Mouse (Mus musculus) heart, postnatal 14 days (tissue): ENCODE data around the gene Ccdc103. TPM values are rescaled to one million over a fixed set of nuclear protein-coding genes. Genes with fewer than 3 reads are reported as not detected.
A peak's percentile ranks its signal among the peaks of the same experiment; 100 is the strongest.

Experiments
- DNase-seq, 2 experiments: peaks; one replicate each; pipeline ENCODE4 v3.0.0; 2021 to 2022
- intact Hi-C: fragments of 180-260 bp; cut with DNase I; formaldehyde crosslinking; loops from one replicate; pipeline ENCODE4 v1.15.1; 2025
- total RNA-seq, 2 experiments: library from RNA; stranded (reverse); gene quantifications; 2 replicates each; pipeline ENCODE4 v1.2.3; 2021

Gene Ccdc103
- total RNA-seq, 2 experiments from 2014 or later = 0.14 to 0.22 TPM

DNA sequence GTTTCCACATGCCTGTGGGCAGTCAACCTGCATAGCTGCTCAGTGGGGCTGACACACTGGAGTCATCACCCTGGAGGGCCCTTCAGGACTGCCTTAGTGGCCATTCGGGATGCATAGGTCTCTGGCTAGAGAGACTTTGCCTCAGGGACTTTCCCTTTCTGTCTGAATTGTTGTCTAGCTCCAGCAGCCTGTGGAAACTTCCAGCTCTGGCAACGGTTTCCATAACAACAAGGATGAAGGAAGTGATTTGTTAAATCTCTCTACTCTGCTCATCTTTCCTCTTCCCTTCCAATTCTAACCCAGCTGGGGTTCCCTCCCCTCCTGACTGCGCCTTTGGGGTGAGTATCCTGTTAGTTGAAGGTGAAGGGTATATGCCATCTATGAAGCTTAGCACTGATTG, 7.1 kb downstream of the Ccdc103 start:
- DNase-seq = no peak
- intact Hi-C loops = no loop called here

- no peak for DNase-seq
- intact Hi-C loops = no loop called here
These were observed 9.1 kb downstream of the Ccdc103 start for GRCm38 (mm10) chr11:102890096-102890495.

DNA sequence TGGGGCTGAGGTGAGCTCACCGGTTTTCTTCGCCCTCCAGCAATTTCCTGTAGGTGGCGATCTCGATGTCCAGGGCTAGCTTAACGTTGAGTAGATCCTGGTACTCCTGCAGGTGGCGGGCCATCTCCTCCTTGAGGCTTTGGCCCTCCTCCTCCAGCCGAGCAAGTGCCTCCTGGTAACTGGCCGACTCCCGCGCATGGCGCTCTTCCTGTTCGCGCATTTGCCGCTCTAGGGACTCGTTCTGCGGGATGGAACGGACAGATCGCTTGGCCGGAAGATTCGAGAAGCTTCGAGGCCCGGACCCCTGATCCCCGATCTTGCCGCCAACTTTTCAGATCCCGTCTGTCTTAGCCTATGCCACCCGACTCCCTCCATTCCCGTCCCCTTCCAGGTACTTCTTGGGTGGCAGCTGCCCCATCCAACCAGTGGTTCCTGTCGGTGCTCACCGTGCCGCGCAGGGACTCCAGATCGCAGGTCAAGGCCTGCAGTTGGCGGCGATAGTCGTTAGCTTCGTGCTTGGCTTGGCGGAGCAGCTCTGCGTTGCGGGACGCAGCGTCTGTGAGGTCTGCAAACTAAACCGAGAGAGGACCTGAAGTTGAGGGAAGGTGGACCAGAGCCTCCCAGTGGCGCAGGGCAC, 12.1 kb downstream of the Ccdc103 start:
- DNase-seq = peak; percentile 48 to 58
- intact Hi-C loops = no loop called here

DNA sequence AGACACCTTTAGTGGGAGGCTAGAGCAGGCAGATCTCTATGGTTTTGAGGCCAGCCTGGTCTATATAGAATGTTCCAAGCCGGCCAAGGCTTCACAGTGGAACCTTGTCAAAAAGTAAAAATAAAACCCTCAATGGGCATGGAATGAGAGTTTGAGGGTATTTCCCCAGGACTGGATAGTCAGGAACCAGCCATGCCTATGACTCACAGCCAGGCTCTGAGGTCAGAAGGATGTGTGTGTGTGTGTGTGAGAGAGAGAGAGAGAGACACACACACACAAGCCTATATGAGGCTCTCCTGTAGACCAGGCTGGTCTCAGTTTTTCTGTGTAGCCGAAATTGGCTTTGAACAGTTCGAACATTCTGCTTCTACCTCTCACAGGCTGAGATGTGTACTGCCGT, 13.7 kb downstream of the Ccdc103 start:
- DNase-seq = no peak
- intact Hi-C loops = no loop called here

DNA sequence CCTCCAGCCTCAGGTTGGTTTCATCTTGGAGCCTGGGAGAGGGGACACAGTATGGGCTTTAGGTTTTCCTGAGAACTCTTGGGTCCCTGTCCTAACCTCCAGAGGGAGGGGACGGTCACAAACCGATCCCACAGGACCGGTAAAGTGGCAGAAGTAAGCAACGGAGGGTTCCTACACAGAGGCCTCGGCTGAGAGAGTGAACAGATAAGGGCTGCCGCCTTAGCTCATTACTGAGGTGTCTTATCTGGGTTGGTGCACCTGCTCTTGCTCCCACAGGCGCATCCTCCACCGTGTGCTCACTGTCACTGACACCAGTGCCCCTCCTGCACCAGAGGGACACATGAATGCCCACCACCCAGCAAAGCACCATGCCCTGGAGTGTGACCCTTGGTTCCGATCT, 14.8 kb downstream of the Ccdc103 start:
- intact Hi-C loops = no loop called here

GRCm38 (mm10) chr11:102896641-102897040, 15.6 kb downstream of the Ccdc103 start:
- intact Hi-C loops = no loop called here
- no peak for DNase-seq

More for the DNA sequence above, 14.8 kb downstream of the Ccdc103 start:
- no peak for DNase-seq

DNA sequence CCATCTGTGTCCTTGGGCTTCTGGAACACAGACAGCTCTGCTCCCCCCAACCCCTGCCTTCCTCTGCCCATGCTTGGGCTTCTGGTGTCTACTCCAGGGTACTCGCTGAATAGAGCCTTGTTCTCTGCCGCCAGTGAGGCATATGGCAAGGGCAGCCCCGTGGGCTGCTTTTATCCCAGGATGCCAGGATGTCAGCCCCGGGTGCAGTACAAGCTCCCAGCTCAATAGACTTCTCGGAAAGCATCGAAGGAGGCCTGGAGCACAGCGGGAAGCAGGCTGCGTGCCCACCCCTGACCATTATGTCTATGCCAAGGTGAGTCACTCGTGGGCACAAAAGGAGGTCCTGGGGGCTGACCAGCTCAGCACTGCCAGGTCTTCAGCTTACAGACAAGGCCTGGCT, 17.4 kb downstream of the Ccdc103 start:
- intact Hi-C loops = no loop called here
- no peak for DNase-seq

DNA sequence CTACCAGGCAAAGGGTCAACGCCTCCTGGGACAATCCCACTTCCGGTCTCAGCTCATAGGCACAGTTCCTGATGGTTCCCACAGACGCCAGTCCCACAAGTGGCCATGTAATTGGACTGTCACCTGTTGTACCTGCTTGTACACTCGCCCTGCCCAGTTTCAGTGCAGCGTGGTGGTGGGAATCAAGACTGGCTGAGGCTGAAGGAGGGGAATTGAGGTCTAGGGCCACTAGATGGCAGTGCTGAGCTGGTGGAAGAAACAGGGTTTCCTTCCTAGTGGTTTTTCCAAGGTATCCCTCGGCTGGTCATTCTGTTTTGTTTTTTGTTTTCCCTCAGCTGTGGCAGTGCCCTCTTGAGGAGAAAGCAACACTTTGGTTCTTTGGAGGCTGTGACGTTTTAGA, 19.8 kb downstream of the Ccdc103 start, which contains the start of gene Gfap:
TSS of gene Gfap (minus strand) at position 150 of the 400 bp plus-strand sequence.
- DNase-seq = peak; percentile 83 to 91
- intact Hi-C loops = loop anchor here (1.0 to 10.0 kb wide), 3 partner anchors 93 to 254 kb away; no protein-coding TSS in a partner anchor

DNA sequence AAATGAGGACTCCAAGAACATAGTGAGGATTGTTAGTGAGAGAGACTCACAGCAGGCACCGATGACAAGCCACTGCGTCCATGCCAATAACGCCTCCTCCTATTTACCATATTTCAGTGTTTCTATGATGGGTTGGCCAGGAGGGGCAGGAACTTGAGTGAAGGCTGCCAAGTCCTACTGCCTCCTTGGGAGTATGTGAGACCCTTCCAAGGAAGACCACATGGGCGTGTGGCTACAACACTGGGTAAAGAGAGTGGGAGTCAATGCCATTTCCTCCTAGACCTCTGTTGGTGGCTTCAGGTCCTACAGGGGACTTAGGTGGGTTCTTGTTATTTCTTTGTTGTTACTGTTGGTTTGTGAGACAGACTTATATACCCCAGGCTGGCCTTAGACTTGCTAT, 20.2 kb downstream of the Ccdc103 start:
- intact Hi-C loops = loop anchor here (2.0 to 10.0 kb wide), 2 partner anchors 152 to 254 kb away; no protein-coding TSS in a partner anchor
- no peak for DNase-seq

DNA sequence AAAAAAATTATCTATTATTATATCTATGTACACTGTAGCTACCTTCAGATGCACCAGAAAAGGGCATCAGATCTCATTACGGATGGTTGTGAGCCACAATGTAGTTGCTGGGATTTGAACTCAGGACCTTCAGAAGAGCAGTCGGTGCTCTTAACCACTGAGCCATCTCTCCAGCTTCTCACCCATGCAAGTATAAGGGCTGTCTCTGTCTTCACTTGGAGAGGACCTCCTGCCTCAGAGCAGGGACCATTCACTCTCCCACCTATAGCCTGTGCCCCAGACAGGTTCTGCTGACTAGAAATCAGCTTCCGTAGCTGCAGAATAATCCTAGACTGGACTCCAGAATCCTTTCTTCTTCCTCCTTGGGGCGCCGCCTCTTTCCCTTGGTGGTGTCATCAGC, 21.1 kb downstream of the Ccdc103 start:
- intact Hi-C loops = loop anchor here (10.0 kb wide), 1 partner anchor 253 kb away; no protein-coding TSS in a partner anchor
- no peak for DNase-seq

DNA sequence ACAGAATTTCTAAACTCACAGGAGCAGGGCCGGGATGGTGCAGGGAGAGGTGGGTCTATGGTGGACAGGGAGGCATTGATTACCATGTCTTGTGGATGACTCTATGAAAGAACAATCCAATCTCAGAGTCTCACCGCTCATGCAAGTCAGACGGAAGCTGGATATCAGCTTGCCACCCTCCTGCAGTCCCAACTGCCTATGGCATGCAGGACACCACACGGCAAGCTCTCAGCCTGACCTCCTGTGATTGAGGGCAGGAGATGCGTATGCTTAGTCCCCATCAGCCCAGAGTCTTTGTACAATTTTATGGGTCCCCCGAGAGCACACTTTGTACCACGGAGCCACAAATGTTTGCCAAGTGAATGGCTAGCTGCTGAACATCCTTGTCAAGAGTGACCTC, 22.6 kb downstream of the Ccdc103 start:
- intact Hi-C loops = loop anchor here (10.0 kb wide), 1 partner anchor 251 kb away; no protein-coding TSS in a partner anchor
- no peak for DNase-seq

- DNase-seq = no peak
- intact Hi-C loops = no loop called here
These were observed 30.4 kb downstream of the Ccdc103 start for GRCm38 (mm10) chr11:102911376-102911775.

DNA sequence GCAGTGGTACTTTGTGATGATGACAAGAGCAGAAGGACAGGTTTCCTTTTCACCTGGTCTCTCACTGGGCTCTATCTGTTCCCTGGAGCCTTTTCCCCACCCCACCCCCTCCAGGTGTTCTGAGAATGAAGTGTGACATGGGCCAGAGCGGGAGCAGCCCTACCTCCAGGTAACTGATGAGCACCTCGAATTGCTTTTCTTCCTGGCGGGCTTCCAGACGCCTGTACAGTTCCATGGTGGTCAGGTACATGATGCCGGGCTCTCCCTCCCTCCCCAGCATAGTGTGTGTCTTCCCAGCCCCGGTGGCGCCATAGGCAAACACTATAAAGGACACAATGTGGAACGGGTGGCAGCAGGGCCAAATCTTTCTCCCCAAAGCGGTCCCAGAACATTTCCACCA, 34.4 kb downstream of the Ccdc103 start:
- DNase-seq = no peak
- intact Hi-C loops = no loop called here

DNA sequence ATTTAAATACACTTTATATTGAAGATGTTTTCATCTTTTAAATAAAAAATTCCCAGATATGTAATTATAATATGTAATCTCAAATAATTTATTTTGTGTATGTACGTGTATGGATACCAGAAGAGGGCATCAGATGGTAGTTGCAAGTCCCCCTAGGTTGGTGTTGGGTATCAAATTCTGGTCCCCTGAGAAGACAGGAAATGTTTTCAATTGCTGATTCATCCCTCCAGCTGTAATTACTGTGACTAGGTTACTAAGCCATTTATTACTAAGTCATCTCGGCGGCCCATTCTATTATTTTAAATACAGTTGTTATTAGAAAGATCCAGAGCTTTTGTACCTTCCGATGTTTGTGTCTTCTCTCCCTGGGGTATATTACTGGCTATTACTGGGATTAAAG, 37.1 kb downstream of the Ccdc103 start:
- intact Hi-C loops = no loop called here
- DNase-seq = no peak

- intact Hi-C loops = no loop called here
- DNase-seq = no peak
These were observed 40.5 kb downstream of the Ccdc103 start for GRCm38 (mm10) chr11:102921491-102921890.

GRCm38 (mm10) chr11:102924557-102925350, 43.8 kb downstream of the Ccdc103 start, which contains the start of gene Kif18b:
Gene Kif18b (minus strand): TSS chr11:102925124.
- intact Hi-C loops = no loop called here
- peak; percentile 93 for DNase-seq

- intact Hi-C loops = no loop called here
- peak in 1 of 2 experiments; percentile 53 for DNase-seq
These were observed 44.3 kb downstream of the Ccdc103 start for GRCm38 (mm10) chr11:102925351-102925717.

DNA sequence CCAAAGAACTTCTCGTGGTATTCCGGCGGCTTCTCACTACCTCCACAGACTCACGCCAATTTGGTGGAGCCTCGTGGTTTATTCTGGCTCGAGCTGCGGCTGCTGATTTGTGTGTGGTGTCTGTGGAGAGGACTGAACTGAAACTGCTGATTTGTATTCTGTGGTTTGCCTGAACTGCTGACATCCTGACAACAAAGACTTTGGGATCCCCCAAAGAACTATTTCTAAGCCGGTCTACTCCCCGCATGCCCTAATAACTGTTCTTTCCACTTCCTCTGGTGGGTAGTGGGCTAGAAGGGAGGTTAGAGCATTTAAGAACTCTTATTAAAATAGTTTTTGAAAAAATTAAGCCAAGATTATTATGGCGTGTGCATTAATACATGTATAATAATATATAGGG, 49.7 kb downstream of the Ccdc103 start:
- DNase-seq = no peak
- intact Hi-C loops = no loop called here
